Mouse (Mus musculus) lung, adult 2 months (tissue): ENCODE results near the gene Scamp3.

Experiments used
- CTCF ChIP-seq: fragments of 200-500 bp; IDR thresholded peaks from 2 replicates; pipeline ENCODE4 v1.5.1; 2011; ENCODE audit warnings: mild to moderate bottlenecking, low read length, control low read depth; ENCODE audit not compliant: insufficient read depth
- POLR2A ChIP-seq: fragments of 200-500 bp; IDR thresholded peaks from 2 replicates; pipeline ENCODE4 v1.6.1; 2011; ENCODE audit warnings: low read depth, mild to moderate bottlenecking, control low read depth, low read length, borderline replicate concordance; ENCODE audit errors: extremely low read depth

DNA sequence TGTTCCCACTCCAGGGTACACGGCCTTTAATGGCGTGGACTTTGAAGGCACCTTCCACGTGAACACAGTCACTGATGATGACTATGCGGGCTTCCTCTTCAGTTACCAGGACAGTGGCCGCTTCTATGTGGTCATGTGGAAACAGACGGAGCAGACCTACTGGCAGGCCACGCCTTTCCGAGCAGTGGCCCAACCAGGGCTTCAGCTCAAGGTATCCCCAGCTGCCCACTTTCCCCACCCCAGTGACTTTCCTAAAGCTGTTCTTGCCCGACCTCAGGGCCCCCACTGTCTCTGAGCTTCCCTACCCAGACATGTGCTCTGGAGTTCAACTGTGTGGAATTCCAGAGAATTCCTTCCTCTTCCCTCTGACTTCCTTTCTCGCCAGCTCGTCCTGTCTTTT is 47.5 kb downstream of the Scamp3 start:
- no peak for TF ChIP-seq CTCF
- no peak for TF ChIP-seq POLR2A
